Mouse (Mus musculus) intestine, postnatal 0 days (tissue): ENCODE data around the gene Rack1. TPM values are rescaled to one million over a fixed set of nuclear protein-coding genes. Genes with fewer than 3 reads are reported as not detected.

Experiments
- ATAC-seq: fragments of 200-750 bp; cut with Nextera tagmentation; 2 replicates; pipeline ENCODE4 v1.8.0; 2017; ENCODE audit warnings: mild to moderate bottlenecking, moderate TSS enrichment, moderate library complexity
- H3K27ac ChIP-seq: fragments of 300-500 bp; sonication (generic); 2 replicates; pipeline ENCODE4 v1.5.1; 2014; ENCODE audit warnings: mild to moderate bottlenecking, low read depth, low read length, moderate library complexity
- H3K27me3 ChIP-seq: fragments of 300-500 bp; sonication (generic); replicated peaks from 2 replicates; pipeline ENCODE4 v1.6.1; 2014; ENCODE audit warnings: low read length, mixed read lengths; ENCODE audit not compliant: control insufficient read depth, insufficient read depth
- H3K36me3 ChIP-seq: fragments of 300-500 bp; sonication (generic); 2 replicates; pipeline ENCODE4 v1.6.1; 2014; ENCODE audit warnings: mild to moderate bottlenecking, moderate library complexity; ENCODE audit not compliant: control insufficient read depth, insufficient read depth
- H3K4me1 ChIP-seq: fragments of 300-500 bp; sonication (generic); replicated peaks from 2 replicates; pipeline ENCODE4 v1.6.1; 2014; ENCODE audit warnings: antibody characterized with exemption, low read length, mixed read lengths; ENCODE audit not compliant: control insufficient read depth, insufficient read depth
- H3K4me2 ChIP-seq: fragments of 300-500 bp; sonication (generic); replicated peaks from 2 replicates; pipeline ENCODE4 v1.6.1; 2014; ENCODE audit warnings: low read depth, mild to moderate bottlenecking, moderate library complexity
- H3K4me3 ChIP-seq: fragments of 300-500 bp; sonication (generic); 2 replicates; pipeline ENCODE4 v1.5.1; 2014; ENCODE audit warnings: low read depth, low read length
- H3K9ac ChIP-seq: fragments of 300-500 bp; sonication (generic); 2 replicates; pipeline ENCODE4 v1.6.1; 2014; ENCODE audit warnings: mild to moderate bottlenecking, low read depth, low read length
- H3K9me3 ChIP-seq: fragments of 300-500 bp; sonication (generic); 2 replicates; pipeline ENCODE4 v1.6.1; 2016; ENCODE audit warnings: mixed run types; ENCODE audit not compliant: control insufficient read depth
- CTCF ChIP-seq: sonication (generic); IDR thresholded peaks from 2 replicates; pipeline ENCODE4 v1.5.1; 2016; ENCODE audit warnings: low read depth, mild to moderate bottlenecking, control low read depth, antibody characterized with exemption, moderate library complexity
- WGBS: fragments of 180-500 bp; shearing (Covaris S2); extraction: QIAGEN DNeasy Blood & Tissue Kit; methylation state at CpG from one replicate; pipeline ENCODE4 v1.1.7; 2014; 5-methylcytosine and 5-hydroxymethylcytosine counted together
- polyA plus RNA-seq: library from polyadenylated mRNA; unstranded; fragments of >200 nt; fragmentation: Nextera tagmentation; extraction: Ambion mirVana; gene quantifications from 2 replicates; pipeline ENCODE4 v1.2.1, GENCODE M21; 2015

Gene Rack1
- polyA plus RNA-seq, 1 experiment from 2014 or later, result 435 TPM

DNA sequence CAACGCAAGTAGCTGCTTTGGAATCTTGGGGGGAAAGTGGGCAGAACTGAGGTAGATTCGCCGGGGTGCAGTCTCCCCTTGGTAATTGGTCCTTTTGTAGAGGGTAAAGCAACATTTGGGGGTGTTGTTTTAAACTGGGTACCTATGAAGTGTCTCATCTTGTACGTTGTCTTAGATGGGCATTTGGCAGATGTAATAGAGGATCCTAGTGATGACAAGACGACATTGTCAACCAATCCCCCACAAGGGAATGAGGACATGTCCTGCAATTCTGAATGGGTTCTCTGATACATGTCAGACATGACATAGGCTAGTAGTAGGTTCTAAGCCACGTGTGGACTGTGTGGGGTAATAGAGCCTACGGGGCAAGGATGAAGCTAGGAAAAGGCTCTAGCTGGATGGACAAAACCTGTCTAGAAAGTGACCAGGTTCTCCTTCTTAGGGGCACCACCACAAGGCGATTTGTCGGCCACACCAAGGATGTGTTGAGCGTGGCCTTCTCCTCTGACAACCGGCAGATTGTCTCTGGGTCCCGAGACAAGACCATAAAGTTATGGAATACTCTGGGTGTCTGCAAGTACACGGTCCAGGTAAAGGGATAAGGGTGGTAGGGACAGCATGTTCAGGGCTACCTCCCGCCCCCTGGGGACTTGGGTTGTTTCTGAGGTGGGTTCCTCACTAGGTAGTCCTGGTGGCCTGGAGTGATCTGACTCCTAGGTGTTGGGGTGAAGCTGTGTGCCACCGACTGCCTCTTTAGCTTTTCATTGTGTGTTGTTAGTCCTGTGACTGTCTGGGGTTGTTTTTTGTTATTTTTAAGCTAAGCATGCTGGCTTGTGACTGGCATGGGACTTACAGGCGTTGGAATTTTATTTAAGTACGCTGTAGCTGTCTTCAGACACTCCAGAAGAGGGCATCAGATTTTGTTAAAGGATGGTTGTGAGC lies 2.0 kb downstream of the Rack1 start:
- Histone ChIP-seq H3K9me3 (no peaks in the 10 kb centered on the region), H3K4me1 (0 out of 2 replicates have a peak, but pooled peaks cover 4% of the 10 kb centered on the region), H3K27ac (no peak overlapping the region; the same call in 1 of the 2 replicates), H3K4me2 (peak overlapping the region; percentile 67), H3K4me3 (peak overlapping the region; percentile 52), H3K9ac (peak overlapping the region; percentile 52), H3K27me3 (no peaks in the 10 kb centered on the region), H3K36me3 (peaks cover 51% of the 10 kb centered on the region)
- no peak for ATAC-seq
- TF ChIP-seq CTCF, result no peak
- WGBS, result 43% methylated on average over 17 of the region's 17 CpGs

- Histone ChIP-seq H3K4me1 (no peaks in the 10 kb centered on the region), H3K27me3 (no peaks in the 10 kb centered on the region), H3K36me3 (peaks cover 69% of the 10 kb centered on the region), H3K9me3 (no peaks in the 10 kb centered on the region), H3K4me3 (no peak overlapping the region), H3K27ac (no peak overlapping the region; the same call in 1 of the 2 replicates), H3K4me2 (no peak overlapping the region), H3K9ac (no peak overlapping the region)
- ATAC-seq, result no peak
- 94% methylated on average over 2 of the region's 2 CpGs for WGBS
- TF ChIP-seq CTCF, result no peak
Observed at GRCm38 (mm10) chr11:48803988-48804387, 3.9 kb downstream of the Rack1 start.

DNA sequence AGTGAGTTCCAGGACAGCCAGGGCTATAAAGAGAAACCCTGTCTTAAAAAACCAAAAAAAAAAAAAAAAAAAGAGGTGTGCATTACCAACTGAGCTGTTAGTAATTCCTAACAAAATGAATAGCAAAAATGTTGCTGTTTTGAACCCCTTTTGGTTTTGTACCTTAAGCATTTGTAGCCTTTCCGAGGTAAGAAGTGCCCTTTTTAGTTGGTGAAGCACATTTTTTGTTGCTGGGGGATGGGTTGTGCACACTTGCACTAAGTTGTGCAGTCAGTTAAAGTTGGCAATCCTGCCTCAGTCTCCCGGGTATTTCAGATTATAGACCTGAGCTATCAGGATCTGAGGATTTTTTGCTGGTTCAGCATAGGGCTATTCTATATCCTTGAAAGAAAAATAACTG lies 4.8 kb downstream of the Rack1 start:
- ATAC-seq, result no peak
- H3K4me3 ChIP-seq, result no peak overlapping the region
- H3K36me3 ChIP-seq, result peaks cover 79% of the 10 kb centered on the region
- no peaks in the 10 kb centered on the region for H3K9me3 ChIP-seq
- no peaks in the 10 kb centered on the region for H3K4me1 ChIP-seq
- no peaks in the 10 kb centered on the region for H3K27me3 ChIP-seq
- no peak overlapping the region for H3K27ac ChIP-seq
- no peak overlapping the region for H3K9ac ChIP-seq
- 81% methylated on average over 2 of the region's 2 CpGs for WGBS
- no peak overlapping the region for H3K4me2 ChIP-seq
- TF ChIP-seq CTCF, result no peak

DNA sequence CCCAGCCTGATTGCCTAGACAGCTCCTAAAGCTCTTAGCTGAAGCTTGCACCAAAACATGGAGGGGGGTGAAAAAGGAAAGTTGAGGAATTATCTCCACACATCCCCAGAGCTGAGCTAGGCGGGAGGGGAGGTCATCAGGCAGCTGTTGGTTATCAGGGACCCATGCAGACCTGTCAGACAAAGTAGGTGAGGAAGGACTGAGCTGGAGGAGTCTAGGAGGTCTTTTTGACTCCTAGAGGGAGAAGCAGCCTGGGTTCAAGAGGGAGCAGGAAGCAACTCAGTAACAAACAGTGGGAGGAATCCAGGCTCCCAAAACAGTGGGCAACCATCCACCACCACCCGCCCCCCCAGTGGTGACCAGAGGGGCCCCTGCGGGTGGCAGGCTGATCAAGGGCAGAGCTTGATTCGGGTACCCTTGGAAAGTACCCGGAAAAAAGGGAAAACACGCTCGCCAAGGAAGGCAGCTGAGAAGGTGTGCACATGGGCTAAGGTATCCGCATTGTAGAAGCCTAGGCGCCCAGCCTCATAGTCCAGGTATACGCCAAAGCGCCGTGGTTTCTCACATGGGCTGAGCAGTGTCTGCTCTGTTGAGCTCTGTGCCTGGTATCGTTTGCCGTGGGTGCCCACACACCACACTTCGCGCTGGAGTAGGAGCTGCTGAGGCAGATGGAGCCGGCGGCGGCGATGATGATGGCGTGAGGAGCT lies 6.9 kb downstream of the Rack1 start:
- ATAC-seq, result peak; percentile 46; the same call in 1 of the 2 replicates
- H3K4me3 ChIP-seq, result no peak overlapping the region
- no peak overlapping the region for H3K4me2 ChIP-seq
- no peak overlapping the region for H3K27ac ChIP-seq
- H3K4me1 ChIP-seq, result no peaks in the 10 kb centered on the region
- WGBS, result 53% methylated on average over 21 of the region's 21 CpGs
- no peaks in the 10 kb centered on the region for H3K9me3 ChIP-seq
- TF ChIP-seq CTCF, result no peak
- H3K36me3 ChIP-seq, result peaks cover 97% of the 10 kb centered on the region
- H3K9ac ChIP-seq, result no peak overlapping the region
- H3K27me3 ChIP-seq, result no peaks in the 10 kb centered on the region

- no peaks in the 10 kb centered on the region for H3K27me3 ChIP-seq
- peak; percentile 19; the same call in 1 of the 2 replicates for ATAC-seq
- no peak overlapping the region for H3K27ac ChIP-seq
- 62% methylated on average over 14 of the region's 14 CpGs for WGBS
- no peak for TF ChIP-seq CTCF
- H3K9ac ChIP-seq, result no peak overlapping the region
- H3K9me3 ChIP-seq, result no peaks in the 10 kb centered on the region
- peaks cover 97% of the 10 kb centered on the region for H3K36me3 ChIP-seq
- no peaks in the 10 kb centered on the region for H3K4me1 ChIP-seq
- no peak overlapping the region for H3K4me3 ChIP-seq
- no peak overlapping the region for H3K4me2 ChIP-seq
Observed at GRCm38 (mm10) chr11:48807563-48808303, 7.6 kb downstream of the Rack1 start.

DNA sequence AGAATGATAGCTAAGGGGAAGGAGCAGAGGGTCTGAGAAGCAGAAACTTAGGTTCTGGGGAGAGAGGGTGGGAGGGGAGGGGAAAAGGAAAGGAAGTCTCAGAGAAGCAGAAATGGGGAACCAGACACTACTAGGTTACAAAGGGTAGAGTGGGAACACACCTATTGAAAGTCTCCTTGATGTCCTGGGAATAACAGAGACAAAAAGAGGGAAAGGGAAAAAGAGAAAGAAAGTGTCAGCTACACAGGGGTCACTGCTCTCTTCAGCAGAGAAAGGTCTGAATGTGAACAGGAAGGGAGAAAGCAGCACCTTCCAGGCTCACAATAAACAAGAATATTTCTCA lies 8.1 kb downstream of the Rack1 start:
- Histone ChIP-seq H3K4me2 (no peak overlapping the region), H3K4me3 (no peak overlapping the region), H3K4me1 (no peaks in the 10 kb centered on the region), H3K36me3 (peaks cover 92% of the 10 kb centered on the region), H3K27ac (no peak overlapping the region), H3K27me3 (no peaks in the 10 kb centered on the region), H3K9ac (no peak overlapping the region), H3K9me3 (no peaks in the 10 kb centered on the region)
- TF ChIP-seq CTCF, result no peak
- no peak for ATAC-seq
